Mouse (Mus musculus): ENCODE results near the gene Arhgap15. TPM values are rescaled to one million over a fixed set of nuclear protein-coding genes. Genes with fewer than 3 reads are reported as not detected.

Gene Arhgap15
- polyA plus RNA-seq, 1 experiment = not detected

GRCm38 (mm10) chr2:44121162-44121561 is 372.5 kb downstream of the Arhgap15 start:
- WGBS = 93% methylated on average over 5 of the region's 5 CpGs
- no peak overlapping the region for H3K27ac ChIP-seq (ENCODE audit: insufficient read depth, low read depth, low read length)
- TF ChIP-seq CTCF (IDR thresholded peaks at IDR 0.05; ENCODE audit: insufficient read depth, low read depth, low read length) (no peak), POLR2A (IDR thresholded peaks at IDR 0.05; ENCODE audit: insufficient read depth, low read depth, low read length) (no peak)

DNA sequence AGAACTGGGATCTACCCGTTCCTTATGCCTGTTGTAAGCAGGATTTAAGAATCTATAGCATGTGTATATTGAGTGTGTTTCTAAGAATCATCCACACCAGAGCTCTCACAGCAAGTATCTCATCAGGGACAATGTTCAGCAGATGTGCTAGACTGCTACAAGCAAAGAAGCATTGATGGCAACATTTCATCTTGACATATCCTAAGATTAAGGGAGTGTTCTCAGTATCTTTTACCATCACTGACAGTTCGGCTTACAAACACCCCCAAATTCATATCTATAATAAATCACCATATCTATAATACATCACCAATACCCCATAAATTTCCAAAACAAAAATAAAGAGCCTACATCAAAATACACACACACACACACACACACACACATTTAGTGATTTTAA is 374.6 kb downstream of the Arhgap15 start:
- TF ChIP-seq POLR2A (IDR thresholded peaks at IDR 0.05; ENCODE audit: insufficient read depth, low read depth, low read length) (no peak), CTCF (IDR thresholded peaks at IDR 0.05; ENCODE audit: insufficient read depth, low read depth, low read length) (no peak)
- no peaks in the 10 kb centered on the region for H3K4me1 ChIP-seq (ENCODE audit: control insufficient read depth, insufficient read depth, low read length)
- 96% methylated on average over 2 of the region's 2 CpGs for WGBS
- no peak overlapping the region for H3K27ac ChIP-seq (ENCODE audit: insufficient read depth, low read depth, low read length)
- H3K4me3 ChIP-seq (ENCODE audit: insufficient read depth, low read depth, low read length) = no peak overlapping the region

More at GRCm38 (mm10) chr2:44121162-44121561, 372.5 kb downstream of the Arhgap15 start:
- H3K4me1 ChIP-seq (ENCODE audit: control insufficient read depth, insufficient read depth, low read length) = no peaks in the 10 kb centered on the region
- H3K4me3 ChIP-seq (ENCODE audit: insufficient read depth, low read depth, low read length) = no peak overlapping the region

DNA sequence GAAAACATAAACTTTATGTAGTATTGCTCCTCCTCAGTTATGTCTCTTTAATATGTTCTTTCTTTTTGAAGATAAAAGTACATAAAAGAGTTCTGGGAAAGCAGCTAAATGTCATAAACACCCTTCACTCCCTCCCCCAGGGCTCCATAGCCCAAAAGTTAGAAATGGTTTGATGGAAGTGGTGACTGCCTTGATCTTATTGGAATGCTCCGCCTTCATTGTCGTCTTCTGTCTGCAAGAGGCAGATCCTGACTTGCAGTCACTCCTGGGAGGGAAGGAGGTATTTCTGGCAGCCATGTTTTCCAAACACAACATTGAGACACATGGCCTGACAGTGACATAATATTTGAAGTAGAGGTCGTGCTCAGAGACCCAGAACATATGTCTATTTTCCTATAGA is 375.5 kb downstream of the Arhgap15 start:
- Histone ChIP-seq H3K27ac (ENCODE audit: insufficient read depth, low read depth, low read length) (no peak overlapping the region), H3K4me1 (ENCODE audit: control insufficient read depth, insufficient read depth, low read length) (no peaks in the 10 kb centered on the region), H3K4me3 (ENCODE audit: insufficient read depth, low read depth, low read length) (no peak overlapping the region)
- 84% methylated on average over 3 of the region's 3 CpGs for WGBS
- TF ChIP-seq POLR2A (IDR thresholded peaks at IDR 0.05; ENCODE audit: insufficient read depth, low read depth, low read length) = no peak

DNA sequence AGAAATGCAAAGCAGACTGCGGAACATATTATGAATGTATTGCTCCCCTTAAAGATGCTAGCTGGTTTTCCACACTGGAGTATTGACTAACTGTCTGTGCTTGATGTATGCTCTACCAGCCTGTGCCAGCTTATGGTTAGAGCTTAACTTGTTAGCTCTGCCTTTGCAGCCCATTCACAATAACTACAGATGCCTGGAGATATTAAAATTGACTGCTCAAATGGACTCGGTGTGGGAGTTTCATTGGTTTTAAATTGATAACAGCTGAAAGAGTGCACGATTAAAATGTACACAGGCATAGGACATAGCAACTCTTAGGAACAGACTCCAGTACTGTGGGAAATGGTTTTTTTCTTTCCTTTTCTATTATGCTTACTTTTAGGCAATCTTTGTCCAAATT is 376.1 kb downstream of the Arhgap15 start:
- 90% methylated on average over 3 of the region's 3 CpGs for WGBS
- no peak overlapping the region for H3K27ac ChIP-seq (ENCODE audit: insufficient read depth, low read depth, low read length)
- H3K4me3 ChIP-seq (ENCODE audit: insufficient read depth, low read depth, low read length) = no peak overlapping the region
- TF ChIP-seq POLR2A (IDR thresholded peaks at IDR 0.05; ENCODE audit: insufficient read depth, low read depth, low read length) (no peak), CTCF (IDR thresholded peaks at IDR 0.05; ENCODE audit: insufficient read depth, low read depth, low read length) (no peak)
- no peaks in the 10 kb centered on the region for H3K4me1 ChIP-seq (ENCODE audit: control insufficient read depth, insufficient read depth, low read length)

GRCm38 (mm10) chr2:44126044-44126695 is 377.5 kb downstream of the Arhgap15 start:
- no peak overlapping the region for H3K27ac ChIP-seq (ENCODE audit: insufficient read depth, low read depth, low read length)
- TF ChIP-seq CTCF (IDR thresholded peaks at IDR 0.05; ENCODE audit: insufficient read depth, low read depth, low read length) (no peak), POLR2A (IDR thresholded peaks at IDR 0.05; ENCODE audit: insufficient read depth, low read depth, low read length) (no peak)
- no peaks in the 10 kb centered on the region for H3K4me1 ChIP-seq (ENCODE audit: control insufficient read depth, insufficient read depth, low read length)
- WGBS = 89% methylated on average over 1 of the region's 1 CpGs
- no peak overlapping the region for H3K4me3 ChIP-seq (ENCODE audit: insufficient read depth, low read depth, low read length)

GRCm38 (mm10) chr2:44129533-44129932 is 380.9 kb downstream of the Arhgap15 start:
- Histone ChIP-seq H3K27ac (ENCODE audit: insufficient read depth, low read depth, low read length) (no peak overlapping the region), H3K4me3 (ENCODE audit: insufficient read depth, low read depth, low read length) (no peak overlapping the region), H3K4me1 (ENCODE audit: control insufficient read depth, insufficient read depth, low read length) (no peaks in the 10 kb centered on the region)
- 87% methylated on average over 3 of the region's 3 CpGs for WGBS
- TF ChIP-seq POLR2A (IDR thresholded peaks at IDR 0.05; ENCODE audit: insufficient read depth, low read depth, low read length) (no peak), CTCF (IDR thresholded peaks at IDR 0.05; ENCODE audit: insufficient read depth, low read depth, low read length) (no peak)

DNA sequence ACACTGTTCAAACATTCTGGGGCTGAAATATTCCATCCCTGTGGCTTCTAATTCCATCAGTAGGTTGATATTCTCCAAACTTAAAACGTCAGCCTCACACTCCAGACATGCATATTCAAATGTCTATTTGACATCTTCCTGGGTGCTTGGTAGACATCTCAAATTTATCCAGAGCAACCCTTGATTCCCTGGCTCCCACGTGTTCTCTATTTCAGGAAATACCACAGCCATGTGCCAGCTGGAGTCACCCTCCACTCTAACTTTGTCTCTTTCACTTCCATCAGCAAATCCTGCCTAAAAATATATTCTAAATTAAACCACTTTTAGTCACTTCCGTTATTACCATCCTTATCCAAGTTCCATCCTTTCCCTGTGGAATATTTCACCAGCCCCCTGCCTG is 382.6 kb downstream of the Arhgap15 start:
- WGBS = 52% methylated on average over 3 of the region's 3 CpGs
- no peak for TF ChIP-seq POLR2A (IDR thresholded peaks at IDR 0.05; ENCODE audit: insufficient read depth, low read depth, low read length)
- no peak for TF ChIP-seq CTCF (IDR thresholded peaks at IDR 0.05; ENCODE audit: insufficient read depth, low read depth, low read length)
- no peaks in the 10 kb centered on the region for H3K4me1 ChIP-seq (ENCODE audit: control insufficient read depth, insufficient read depth, low read length)
- H3K27ac ChIP-seq (ENCODE audit: insufficient read depth, low read depth, low read length) = no peak overlapping the region
- H3K4me3 ChIP-seq (ENCODE audit: insufficient read depth, low read depth, low read length) = no peak overlapping the region

GRCm38 (mm10) chr2:44134796-44135195 is 386.2 kb downstream of the Arhgap15 start:
- TF ChIP-seq POLR2A (IDR thresholded peaks at IDR 0.05; ENCODE audit: insufficient read depth, low read depth, low read length) = no peak
- no peak for TF ChIP-seq CTCF (IDR thresholded peaks at IDR 0.05; ENCODE audit: insufficient read depth, low read depth, low read length)
- Histone ChIP-seq H3K4me1 (ENCODE audit: control insufficient read depth, insufficient read depth, low read length) (no peaks in the 10 kb centered on the region), H3K27ac (ENCODE audit: insufficient read depth, low read depth, low read length) (no peak overlapping the region), H3K4me3 (ENCODE audit: insufficient read depth, low read depth, low read length) (no peak overlapping the region)
- WGBS = 71% methylated on average over 3 of the region's 3 CpGs

DNA sequence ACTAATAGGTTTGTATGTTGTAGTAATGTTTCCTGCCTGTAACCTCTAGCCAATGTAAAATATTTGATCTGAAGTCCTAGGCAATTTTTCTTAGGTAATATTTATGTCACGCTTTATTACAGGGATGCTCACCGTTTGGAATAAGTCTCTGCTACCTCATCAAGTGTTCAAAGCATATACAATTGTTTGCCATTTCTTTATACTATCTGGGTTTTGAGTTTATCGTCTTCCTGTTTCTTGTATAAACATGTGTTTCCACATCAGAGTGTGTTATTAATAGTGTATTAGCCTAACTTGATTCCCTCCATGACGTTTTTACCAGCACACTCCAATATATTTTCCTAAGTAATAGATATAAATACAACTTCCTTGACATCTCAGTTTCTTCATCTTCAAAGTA is 391.8 kb downstream of the Arhgap15 start:
- Histone ChIP-seq H3K4me3 (ENCODE audit: insufficient read depth, low read depth, low read length) (no peak overlapping the region), H3K27ac (ENCODE audit: insufficient read depth, low read depth, low read length) (no peak overlapping the region), H3K4me1 (ENCODE audit: control insufficient read depth, insufficient read depth, low read length) (no peaks in the 10 kb centered on the region)
- TF ChIP-seq POLR2A (IDR thresholded peaks at IDR 0.05; ENCODE audit: insufficient read depth, low read depth, low read length) (no peak), CTCF (IDR thresholded peaks at IDR 0.05; ENCODE audit: insufficient read depth, low read depth, low read length) (no peak)
- WGBS = 77% methylated on average over 4 of the region's 4 CpGs

GRCm38 (mm10) chr2:44142152-44142551 is 393.5 kb downstream of the Arhgap15 start:
- TF ChIP-seq CTCF (IDR thresholded peaks at IDR 0.05; ENCODE audit: insufficient read depth, low read depth, low read length) (no peak), POLR2A (IDR thresholded peaks at IDR 0.05; ENCODE audit: insufficient read depth, low read depth, low read length) (no peak)
- 72% methylated on average over 9 of the region's 9 CpGs for WGBS
- Histone ChIP-seq H3K27ac (ENCODE audit: insufficient read depth, low read depth, low read length) (no peak overlapping the region), H3K4me1 (ENCODE audit: control insufficient read depth, insufficient read depth, low read length) (no peaks in the 10 kb centered on the region), H3K4me3 (ENCODE audit: insufficient read depth, low read depth, low read length) (no peak overlapping the region)
